Mouse (Mus musculus): ENCODE results near the gene Snx4.
"Not testable (repeated sequence)": the region's sequence is repeated elsewhere in the genome, so short reads cannot be mapped to it uniquely, and the experiment has no call there.

The Snx4 gene

GRCm38 (mm10) chr16:33251194-33252051 is at the start of gene Snx4:
Gene Snx4, plus strand, starts transcription at chr16:33251442.
- peak; percentile 97 for DNase-seq (ENCODE audit: low spot score)

GRCm38 (mm10) chr16:33210812-33211211 is 40.4 kb upstream of the Snx4 start:
- DNase-seq (ENCODE audit: low spot score), result no peak

DNA sequence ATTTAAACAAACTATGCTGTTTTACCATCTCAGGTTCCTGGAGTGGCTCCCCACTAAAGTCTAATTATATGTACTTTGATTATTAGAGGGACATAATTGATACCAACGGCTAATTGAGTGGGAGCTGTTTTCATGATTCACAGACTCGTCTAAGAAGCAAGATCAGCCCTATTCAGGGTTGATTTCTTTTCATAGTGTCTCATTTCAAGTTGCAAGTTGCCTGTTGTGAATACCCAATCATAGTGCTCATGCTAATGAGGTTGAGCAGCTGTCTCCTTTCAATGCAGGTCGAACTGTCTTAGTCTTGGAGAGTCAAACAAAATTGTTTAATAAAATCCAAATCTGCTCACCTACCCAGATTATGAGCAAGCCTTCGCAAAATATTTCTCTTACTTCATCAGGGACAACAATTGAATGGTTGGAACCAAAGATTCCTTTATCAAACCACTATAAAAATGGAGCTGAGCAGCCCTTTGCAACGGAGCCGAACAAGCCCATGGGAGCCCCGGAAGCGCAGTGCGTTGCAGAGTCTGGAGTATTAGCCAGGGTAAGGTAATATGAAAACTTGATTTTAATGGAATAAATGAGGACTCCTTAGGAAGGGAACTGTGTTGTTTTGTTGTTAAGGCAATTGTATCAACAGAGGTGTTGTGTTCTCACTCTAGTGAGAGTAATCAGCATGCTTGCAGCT is 34.8 kb upstream of the Snx4 start:
- no peak for DNase-seq (ENCODE audit: low spot score)

DNA sequence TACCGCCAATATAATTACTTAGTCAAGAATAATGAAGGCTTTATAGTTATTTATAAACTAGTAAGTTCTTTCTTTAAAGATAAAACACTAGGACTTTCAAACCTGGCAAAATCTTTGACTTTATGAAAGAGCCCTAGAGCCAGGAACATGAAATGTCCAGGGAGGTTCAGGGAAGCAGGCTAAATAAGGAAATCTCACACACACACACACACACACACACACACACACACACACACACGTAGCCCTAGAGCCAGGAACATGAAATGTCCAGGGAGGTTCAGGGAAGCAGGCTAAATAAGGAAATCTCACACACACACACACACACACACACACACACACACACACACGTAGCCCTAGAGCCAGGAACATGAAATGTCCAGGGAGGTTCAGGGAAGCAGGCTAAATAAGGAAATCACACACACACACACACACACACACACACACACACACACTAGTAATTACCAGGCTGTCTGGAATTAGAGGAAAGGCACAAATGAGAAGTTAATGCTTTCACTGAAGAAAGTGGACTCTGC is 33.6 kb upstream of the Snx4 start:
- not testable (repeated sequence) for DNase-seq (ENCODE audit: low spot score)

GRCm38 (mm10) chr16:33222482-33222881 is 28.8 kb upstream of the Snx4 start:
- no peak for DNase-seq (ENCODE audit: low spot score)

GRCm38 (mm10) chr16:33224381-33224780 is 26.9 kb upstream of the Snx4 start:
- no peak for DNase-seq (ENCODE audit: low spot score)

DNA sequence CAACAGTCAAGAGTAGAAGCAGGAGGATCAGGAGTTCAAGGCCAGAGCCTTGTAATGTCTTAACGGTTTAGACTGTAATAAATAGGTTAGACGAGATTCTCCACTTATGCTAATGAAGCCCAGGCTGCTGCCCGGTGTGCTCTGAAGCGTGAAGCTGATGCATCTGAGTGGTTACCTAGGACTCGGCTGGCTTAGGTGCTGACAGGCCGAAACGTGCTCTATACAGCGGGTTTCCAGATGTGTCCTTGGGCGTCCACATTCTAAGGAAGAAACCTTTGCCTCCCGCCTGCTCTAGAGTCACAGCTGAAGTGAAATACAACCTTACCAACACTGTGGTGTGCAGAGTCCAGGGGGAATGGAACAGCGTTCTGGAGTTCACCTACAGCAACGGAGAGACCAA is 17.1 kb upstream of the Snx4 start:
- DNase-seq (ENCODE audit: low spot score), result no peak

- no peak for DNase-seq (ENCODE audit: low spot score)
These were observed 15.1 kb upstream of the Snx4 start for GRCm38 (mm10) chr16:33236151-33236550.

- no peak for DNase-seq (ENCODE audit: low spot score)
These were observed 11.9 kb upstream of the Snx4 start for GRCm38 (mm10) chr16:33239305-33239704.

DNA sequence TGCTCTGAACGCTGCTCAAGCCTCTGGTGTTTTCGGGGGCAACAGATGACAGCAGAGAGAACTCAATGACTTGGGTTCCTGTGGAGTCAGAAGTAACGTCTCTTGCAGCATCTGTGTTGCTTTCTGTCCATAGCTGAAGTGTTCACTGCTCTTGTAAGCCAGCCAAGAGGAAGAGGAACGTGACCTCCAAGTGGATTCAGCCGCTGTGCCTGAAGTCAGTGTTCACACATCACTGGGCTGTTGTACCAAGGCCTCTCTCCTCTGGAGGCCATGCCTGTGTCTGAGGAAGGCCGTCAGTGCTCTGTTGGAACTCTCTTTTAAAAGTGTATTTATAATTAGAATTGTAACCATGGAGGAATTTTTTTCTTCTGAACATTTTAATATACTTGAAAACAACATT is 9.2 kb upstream of the Snx4 start:
- DNase-seq (ENCODE audit: low spot score), result no peak

GRCm38 (mm10) chr16:33244136-33244691 is 7.0 kb upstream of the Snx4 start:
- peak; percentile 18 for DNase-seq (ENCODE audit: low spot score)

DNA sequence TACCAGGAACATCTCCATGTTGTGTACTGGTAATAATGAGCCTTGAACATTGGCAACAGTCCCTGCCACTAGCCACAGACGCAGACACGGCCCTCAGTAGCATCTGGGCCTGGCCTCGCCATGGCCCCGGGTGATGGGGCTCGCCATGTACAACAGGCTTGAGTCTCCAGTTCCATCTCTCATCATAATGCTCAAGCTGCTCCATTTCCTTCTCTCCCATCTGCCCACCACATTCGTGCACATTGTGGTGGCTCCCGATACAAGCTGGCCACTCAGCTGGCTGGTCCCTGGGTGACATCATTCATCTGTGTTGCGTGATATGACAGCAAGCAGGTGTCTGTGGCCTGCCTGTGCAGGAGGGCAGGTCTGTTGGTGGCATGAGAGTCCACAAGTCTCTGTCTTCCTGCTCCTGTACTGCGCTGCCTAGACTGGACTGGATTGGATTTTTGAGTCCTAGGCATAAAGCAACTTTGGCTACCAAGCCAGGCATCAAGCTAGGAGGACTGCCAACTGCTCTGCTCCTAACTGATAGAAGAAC is 6.2 kb upstream of the Snx4 start:
- no peak for DNase-seq (ENCODE audit: low spot score)

GRCm38 (mm10) chr16:33246526-33246925 is 4.7 kb upstream of the Snx4 start:
- no peak for DNase-seq (ENCODE audit: low spot score)

DNA sequence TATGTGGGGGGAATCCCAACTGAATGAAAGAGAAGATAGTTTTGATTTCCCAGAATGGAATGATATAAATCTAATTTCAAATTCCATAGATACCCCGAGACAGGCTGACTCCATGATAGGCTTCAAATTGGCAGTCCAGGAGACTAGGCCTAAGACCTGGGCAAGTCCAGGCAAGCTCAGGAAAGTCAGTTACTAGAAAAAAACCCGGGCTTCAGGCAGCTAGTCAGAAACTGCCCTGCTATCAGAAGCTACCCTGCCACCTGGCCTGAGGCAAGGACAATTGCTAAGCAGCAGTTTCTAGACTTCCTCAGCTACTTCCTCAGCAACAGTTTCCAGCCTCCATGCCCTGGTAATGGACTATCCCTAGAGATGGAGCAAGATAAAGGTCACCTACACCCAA is 4.2 kb upstream of the Snx4 start:
- no peak for DNase-seq (ENCODE audit: low spot score)

DNA sequence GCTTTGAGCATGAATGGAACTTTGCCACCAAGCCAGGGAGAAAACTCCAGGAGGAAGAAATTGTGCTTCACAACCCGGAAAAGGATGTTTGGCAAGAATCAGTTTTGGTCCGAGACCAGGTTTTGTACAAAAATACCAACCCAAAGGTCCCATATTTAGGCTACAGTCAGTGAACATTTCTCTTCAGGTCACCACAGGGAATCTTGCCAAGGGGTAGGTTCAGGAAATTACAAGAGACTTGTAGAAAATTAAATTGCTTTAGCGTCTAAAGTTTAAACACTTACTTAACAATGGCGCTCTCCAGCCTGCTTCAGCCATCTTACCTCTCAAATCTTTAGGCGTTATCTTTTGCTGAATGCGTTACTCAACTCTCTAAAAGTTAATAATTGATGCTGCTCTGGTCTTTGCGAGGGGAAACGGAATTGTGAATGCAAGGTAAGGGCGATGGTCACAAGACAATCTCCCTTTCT is 556 bp upstream of the Snx4 start:
- DNase-seq (ENCODE audit: low spot score), result no peak

DNA sequence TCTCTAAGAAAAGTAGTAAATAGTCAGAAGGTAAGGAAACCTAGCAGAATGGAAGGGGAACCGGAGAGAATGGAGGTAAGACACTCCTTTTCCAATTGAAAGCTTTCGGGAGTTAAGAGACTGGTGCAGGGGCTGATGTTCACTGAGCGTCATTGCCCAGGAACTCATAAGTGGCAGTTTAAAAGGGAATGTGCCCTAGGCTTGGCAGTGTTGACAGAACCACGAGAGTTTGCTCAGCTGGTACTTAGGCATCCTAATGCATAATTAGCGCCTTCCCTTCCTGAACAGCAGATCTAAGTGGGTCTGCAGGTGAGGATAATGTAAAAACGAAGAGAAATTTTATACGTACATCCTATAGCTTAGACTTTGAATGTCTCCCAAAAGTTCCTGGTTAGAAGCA is 4.4 kb downstream of the Snx4 start:
- no peak for DNase-seq (ENCODE audit: low spot score)

DNA sequence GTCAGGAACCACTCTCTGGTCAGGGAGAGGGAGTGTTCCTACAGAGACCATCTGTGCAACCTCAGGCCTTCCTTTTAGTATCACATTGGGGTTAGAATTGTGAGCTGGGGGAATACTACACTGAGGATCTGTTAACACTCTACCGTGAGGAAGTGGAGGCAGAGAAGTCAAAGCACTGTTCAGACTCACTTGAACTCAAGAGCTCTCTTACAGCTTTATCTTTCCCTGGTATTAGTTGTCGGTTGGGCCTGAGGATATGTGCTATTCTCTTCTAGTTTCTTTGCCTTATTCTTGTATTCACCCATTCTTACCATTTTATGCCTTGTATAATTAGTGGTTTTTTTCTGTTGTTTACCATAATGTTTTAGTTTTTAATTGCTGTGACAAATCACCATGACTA is 7.3 kb downstream of the Snx4 start:
- DNase-seq (ENCODE audit: low spot score), result no peak

DNA sequence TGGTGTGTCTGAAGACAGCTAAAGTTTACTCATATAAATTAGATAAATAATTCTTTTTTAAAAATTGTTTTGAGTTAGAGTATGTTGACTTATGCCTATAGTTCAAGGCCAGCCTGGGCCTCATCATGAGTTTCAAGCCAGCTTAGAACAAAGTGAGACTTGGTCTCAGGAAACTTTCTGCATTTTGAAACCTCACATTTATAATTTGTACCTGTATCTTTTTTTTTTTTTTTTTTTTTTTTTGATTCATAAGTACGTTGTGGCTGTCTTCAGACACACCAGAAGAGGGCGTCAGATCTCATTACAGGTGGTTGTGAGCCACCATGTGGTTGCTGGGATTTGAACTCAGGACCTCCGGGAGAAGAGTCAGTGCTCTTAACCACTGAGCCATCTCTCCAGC is 8.6 kb downstream of the Snx4 start:
- DNase-seq (ENCODE audit: low spot score), result no peak

- DNase-seq (ENCODE audit: low spot score), result no peak
These were observed 9.6 kb downstream of the Snx4 start for GRCm38 (mm10) chr16:33260825-33261224.

DNA sequence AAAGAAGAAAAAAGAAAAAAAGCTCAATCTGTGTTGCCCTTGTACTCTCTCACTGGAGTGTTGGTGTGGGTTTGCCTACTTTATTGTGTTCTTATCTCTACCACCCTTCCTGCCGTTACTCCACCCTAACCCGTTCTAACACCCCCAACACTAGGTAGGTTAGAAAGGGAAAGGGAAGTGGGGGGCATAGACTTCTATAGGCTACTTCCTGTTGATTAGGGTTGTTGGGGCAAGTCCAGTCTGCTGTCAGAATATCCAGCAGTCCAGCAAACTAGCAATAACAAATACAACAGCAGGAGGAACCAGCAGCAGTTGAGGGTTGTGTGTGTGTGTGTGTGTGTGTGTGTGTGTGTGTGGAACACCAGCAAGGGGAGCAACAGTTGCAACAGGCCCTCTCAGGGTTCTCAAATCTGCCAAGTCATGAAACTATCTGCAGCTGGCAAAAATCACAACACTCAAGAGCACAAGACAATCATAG is 10.4 kb downstream of the Snx4 start:
- DNase-seq (ENCODE audit: low spot score), result no peak

- DNase-seq (ENCODE audit: low spot score), result no peak
These were observed 10.9 kb downstream of the Snx4 start for GRCm38 (mm10) chr16:33262096-33262495.

DNA sequence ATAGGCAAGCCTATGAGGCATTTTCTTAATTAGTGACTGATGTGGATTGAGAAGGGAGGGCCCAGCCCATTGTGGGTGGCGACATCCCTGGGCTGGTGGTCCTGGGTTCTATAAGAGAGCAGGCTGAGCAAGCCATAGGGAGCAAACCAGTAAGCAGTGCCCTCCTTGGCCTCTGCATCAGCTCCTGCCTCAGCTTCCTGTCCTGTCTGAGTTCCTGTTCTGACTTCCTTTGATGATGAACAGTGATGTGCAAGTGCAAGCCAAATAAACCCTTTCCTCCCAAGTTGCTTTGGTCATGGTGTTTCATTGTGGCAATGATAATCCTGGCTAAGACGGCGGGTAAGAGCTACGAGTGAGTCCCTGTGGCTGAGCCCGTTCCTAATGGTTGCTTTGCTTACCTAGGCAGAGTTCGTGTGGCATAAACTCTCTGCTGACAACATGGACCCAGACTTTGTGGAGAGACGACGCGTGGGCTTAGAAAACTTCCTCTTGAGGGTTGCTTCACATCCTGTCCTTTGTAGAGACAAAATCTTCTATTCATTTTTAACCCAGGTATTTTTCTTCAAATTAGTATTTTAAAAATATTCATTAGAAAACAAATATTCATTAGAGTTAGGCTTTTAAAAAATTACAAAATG is 16.5 kb downstream of the Snx4 start:
- no peak for DNase-seq (ENCODE audit: low spot score)
